Mouse (Mus musculus) liver, adult (tissue): ENCODE measurements around the gene Myl7.

Source experiments
- GATA4 ChIP-seq: IDR thresholded peaks from 2 replicates; pipeline ENCODE4 v1.6.1; 2014; ENCODE audit warnings: mild to moderate bottlenecking, low read length; ENCODE audit not compliant: insufficient replicate concordance

Myl7 gene

GRCm38 (mm10) chr11:5908642-5909041 lies 10.1 kb upstream of the Myl7 start:
- no peak for TF ChIP-seq GATA4

- TF ChIP-seq GATA4, result no peak
Observed at GRCm38 (mm10) chr11:5907096-5907495, 8.5 kb upstream of the Myl7 start.

- TF ChIP-seq GATA4, result no peak
Observed at GRCm38 (mm10) chr11:5905778-5906518, 7.4 kb upstream of the Myl7 start.

DNA sequence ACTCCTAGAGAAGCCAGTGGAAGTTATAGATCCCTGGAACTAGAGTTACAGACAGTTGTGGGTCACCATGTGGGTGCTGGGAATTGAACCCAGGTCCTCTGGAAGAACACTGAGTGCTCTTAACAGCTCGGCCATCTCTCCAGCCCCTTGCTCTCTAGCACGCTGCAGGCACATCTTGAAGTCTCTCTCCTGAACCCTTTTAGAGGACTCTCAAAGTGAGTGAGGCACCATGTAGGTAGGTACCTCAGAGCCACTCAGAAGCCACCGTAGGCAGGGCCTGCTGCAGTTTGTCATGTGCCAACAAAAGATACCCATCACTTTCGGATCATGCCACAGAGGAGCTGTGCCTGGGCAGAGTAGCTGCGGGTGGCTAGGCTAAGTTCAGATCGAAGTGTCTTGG lies 6.3 kb upstream of the Myl7 start:
- TF ChIP-seq GATA4, result no peak

- TF ChIP-seq GATA4, result no peak
Observed at GRCm38 (mm10) chr11:5904357-5904756, 5.8 kb upstream of the Myl7 start.

DNA sequence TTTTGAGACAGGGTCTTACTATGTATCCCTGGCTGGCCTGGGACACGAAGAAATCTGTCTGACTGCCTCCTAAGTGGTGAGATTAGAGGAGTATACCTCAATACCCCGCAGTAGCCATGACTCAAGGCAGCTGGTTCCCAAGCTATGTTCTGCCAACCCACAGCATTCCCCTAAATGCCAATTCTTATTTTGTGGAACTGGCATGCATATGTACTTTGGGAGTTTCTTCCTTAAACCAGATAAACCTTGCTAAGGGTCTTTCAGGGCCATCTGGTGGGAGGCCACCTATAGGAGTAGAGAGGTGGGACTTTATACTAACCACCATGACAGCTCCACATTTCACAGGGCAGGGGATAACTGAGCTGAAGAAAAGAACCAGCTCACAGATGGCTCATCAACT lies 5.3 kb upstream of the Myl7 start:
- no peak for TF ChIP-seq GATA4

- no peak for TF ChIP-seq GATA4
Observed at GRCm38 (mm10) chr11:5902390-5902789, 3.8 kb upstream of the Myl7 start.

- TF ChIP-seq GATA4, result no peak
Observed at GRCm38 (mm10) chr11:5901950-5902349, 3.4 kb upstream of the Myl7 start.

DNA sequence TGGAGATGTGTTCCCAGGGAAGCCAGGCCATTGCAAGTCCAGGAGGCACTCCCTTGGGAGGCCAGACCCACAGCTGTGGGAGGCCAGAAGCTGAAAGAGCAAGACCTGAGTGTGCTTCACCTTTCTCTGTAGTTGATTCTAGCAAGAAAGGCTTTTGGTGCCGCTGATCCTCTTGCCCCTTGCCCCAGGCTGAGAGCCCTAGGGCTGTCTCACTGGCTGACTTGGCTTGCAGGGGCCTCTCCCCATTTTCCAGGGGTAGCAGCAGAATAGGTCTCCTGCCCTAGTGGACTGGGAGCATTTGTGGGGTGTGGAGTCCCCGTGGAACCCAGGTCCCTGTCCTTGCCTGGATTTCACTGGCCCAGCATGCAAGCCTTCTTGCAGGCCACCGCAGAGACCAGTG lies 2.7 kb upstream of the Myl7 start:
- TF ChIP-seq GATA4, result no peak

DNA sequence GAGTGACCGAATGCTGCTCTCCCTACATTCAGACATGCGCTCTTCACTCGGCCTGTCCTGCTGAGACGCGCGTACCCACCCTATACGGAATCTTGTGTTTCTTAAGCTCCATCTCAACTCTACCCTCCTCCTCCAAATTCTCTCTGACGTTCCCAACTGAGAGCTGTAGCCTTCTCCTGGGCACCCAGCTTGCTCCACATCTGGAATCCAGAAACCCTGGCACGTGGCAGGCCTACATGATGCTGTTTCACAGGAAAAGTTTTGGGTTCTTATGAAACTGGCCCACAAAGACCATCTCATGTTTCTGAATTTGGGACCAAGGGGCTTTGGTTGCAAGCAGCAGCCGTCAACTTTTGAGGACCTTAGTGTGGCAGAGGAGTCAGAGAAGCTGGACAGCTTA lies 704 bp upstream of the Myl7 start:
- no peak for TF ChIP-seq GATA4

- TF ChIP-seq GATA4, result no peak
Observed at GRCm38 (mm10) chr11:5897839-5898238, 743 bp downstream of the Myl7 start.

GRCm38 (mm10) chr11:5897230-5897629 lies 1.4 kb downstream of the Myl7 start:
- TF ChIP-seq GATA4, result no peak

DNA sequence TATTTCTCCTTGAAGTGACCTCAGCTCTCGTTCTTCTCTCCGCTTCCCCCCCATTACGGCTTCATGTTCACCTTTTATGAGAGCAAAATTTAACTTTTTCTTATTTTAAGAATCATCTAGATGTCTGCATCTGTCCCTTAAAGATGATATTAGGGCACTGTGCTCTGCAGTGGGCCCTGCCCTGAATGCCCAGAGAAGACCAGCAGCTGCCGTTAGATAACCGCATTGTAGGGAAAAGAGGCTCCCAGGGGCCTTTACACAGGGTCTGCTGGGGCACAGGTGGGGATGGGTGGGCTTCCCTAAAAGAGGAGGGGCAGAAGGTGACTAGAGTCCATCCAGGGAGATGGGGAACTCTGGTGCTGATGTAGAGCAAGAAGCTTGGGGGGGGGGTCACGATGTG lies 4.8 kb downstream of the Myl7 start:
- no peak for TF ChIP-seq GATA4

GRCm38 (mm10) chr11:5892810-5893368 lies 5.7 kb downstream of the Myl7 start:
- no peak for TF ChIP-seq GATA4

- TF ChIP-seq GATA4, result no peak
Observed at GRCm38 (mm10) chr11:5892151-5892591, 6.4 kb downstream of the Myl7 start.

- no peak for TF ChIP-seq GATA4
Observed at GRCm38 (mm10) chr11:5887250-5887649, 11.3 kb downstream of the Myl7 start.

GRCm38 (mm10) chr11:5886187-5886586 lies 12.4 kb downstream of the Myl7 start:
- TF ChIP-seq GATA4, result no peak
